Mouse (Mus musculus): ENCODE data around the gene Lrmda.

Lrmda gene

DNA sequence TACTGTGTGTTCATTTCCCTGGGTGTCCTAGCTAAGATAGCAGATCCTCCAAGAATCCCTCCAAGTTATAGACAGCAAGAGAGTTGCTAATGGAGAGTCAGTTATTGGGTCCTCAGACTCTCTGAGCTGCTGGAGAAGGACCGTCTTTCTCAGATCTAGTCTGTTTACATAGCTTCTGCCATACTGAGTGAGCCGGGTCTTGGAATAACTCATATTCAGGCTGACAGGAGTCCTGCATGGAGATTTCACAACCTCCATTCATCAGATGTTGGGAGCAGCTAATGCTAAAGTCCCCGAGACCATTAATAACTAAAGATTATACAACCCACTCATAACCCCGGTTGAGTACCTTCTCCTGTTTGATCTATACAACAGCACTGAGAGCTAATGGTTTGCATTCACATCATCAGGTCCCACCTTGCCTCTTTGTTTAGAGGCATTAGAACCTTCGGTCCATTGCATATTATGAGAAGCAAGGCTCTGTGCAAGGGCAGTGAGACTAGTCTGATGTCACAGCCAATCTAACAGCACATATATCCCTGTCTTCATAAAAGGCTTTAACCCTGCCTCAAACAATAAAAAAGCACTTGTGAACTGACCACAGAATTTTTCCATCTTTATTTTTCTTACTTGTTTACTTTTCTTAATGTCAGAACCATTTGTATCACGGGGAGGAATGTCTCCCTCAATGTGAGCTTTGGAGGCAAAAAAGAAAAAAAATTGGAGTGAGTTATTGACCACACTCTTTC, 1037.9 kb downstream of the Lrmda start:
- no peak for DNase-seq (ENCODE audit: low spot score in 2 of 2)

DNA sequence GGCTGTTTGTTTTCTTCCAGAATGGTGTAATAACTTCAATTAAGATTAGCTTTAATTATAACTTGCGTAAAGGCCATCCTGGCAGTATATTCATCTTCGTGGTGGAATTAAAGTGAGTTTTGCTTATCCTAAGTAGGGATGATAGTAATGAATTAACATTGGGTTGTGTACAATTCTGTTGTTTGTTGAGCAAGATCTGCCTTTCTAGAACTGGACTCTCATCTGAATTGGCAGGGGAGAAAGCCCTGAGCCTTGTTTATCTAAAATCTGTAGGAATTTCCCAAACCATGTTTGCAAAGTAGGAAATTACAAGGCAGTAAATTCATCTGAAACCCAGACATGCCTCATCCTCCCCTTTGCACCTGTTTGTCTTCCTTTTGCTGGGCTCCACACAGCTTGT, 1038.5 kb downstream of the Lrmda start:
- DNase-seq (ENCODE audit: low spot score in 2 of 2), result no peak

DNA sequence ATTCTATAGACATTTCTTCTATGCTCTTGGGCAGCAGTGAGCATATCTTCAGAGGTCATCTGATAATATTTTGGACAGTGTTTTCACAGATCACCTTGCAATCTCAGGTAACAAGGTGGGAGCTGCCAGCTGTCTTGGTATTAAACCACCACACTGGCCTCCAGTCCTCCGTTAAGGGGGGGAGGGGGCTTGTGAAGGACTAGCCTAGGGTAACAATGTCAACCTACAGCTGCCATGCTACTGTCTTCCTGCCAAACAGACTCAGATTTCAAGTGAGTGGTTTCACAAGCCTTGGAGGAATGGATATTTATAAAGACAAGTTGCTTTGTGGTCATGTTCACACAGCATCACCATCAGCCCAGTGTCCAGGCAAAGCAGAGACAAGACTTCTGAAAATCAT, 1059.2 kb downstream of the Lrmda start:
- DNase-seq (ENCODE audit: low spot score in 2 of 2), result no peak

DNA sequence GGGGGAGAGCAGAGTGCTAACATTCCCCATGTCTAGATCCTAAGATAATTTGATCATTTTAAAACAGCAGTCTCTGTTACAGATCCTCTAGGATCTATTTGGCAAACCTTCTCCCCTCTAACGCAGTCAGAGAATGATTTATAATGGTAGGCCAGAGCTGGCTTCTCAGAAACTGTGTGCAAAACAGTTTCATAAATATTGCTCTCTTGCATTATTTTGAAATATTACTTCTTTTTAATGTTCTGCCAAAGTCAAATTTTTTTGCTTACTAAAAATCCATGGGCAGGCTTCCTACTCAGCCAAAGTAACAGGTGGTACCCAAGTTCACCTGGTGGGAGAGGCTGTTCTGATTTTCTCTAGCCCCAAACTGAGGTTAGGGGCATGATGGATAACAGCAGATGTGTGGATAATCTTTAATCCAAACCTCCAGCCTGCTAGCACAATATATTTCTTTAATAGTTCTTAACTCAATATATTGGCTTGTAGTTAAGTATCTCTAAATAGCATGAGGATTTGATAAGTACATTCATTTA, 1064.8 kb downstream of the Lrmda start:
- no peak for DNase-seq (ENCODE audit: low spot score in 2 of 2)

DNA sequence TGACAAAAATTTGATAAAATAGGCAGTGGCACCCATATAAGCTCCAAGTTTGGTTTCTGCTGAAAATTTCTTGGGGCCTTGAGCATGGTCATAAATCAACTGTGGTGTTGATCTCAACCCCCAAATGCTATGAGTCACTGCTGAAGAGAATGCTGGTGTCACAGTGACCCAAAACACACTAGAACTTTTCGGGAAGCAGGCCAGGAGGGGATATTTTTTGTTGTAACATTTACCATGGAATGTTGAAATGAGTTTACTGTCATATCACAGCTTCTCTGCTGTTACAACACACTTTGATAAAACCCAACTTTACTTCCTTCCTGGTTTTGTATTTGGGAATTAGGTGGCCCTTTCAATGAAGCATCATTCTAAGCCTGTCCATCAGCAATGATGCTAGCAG, 1065.3 kb downstream of the Lrmda start:
- no peak for DNase-seq (ENCODE audit: low spot score in 2 of 2)

DNA sequence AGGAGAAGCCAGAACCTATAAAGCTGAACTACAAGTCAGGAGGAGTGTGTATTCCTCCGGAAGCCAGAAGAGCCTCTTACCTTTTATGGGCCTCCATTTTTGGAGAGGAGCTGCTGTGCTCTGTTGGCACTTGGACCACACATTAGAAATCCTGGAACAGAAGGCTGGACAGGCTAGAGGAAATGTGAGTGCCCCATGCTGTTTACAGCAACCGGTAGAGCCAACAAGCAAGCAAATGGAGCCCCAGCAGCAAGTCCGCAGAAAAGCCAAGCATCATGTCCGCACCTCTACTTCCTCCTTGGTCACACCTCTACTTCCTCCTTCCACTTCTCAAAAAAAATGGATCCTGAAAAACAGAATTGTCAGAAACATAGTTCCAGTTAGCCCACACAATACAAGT, 1073.8 kb downstream of the Lrmda start:
- no peak for DNase-seq (ENCODE audit: low spot score in 2 of 2)

DNA sequence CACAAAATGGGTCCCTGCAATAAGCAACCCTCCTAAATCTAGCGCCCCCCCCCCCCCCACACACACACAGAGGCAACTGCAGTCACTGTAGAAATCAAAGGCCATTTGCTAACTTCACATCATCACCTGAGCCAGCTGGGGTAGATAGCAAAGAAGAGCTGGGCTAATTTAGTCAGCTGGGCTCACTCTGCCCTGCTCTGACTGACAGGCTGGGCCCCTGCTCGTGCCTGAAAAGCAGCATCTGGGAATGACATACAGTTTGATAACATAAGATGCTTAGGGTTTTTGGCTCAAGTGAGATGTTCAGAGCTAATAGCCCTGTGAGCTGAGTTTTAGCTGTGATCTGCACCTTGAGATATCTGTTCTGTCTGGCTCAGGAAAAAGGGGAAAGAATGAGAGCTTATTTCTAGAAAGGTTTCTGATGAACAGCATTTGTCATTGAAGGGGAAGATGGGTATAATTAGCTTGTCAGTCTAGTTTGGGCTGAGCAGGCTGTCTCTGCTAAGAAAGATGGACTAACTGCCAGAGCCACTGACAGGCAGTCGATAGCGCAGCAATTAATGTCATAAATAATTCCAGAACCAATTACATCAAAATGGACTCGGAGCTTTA, 1075.1 kb downstream of the Lrmda start:
- DNase-seq (ENCODE audit: low spot score in 2 of 2), result no peak

DNA sequence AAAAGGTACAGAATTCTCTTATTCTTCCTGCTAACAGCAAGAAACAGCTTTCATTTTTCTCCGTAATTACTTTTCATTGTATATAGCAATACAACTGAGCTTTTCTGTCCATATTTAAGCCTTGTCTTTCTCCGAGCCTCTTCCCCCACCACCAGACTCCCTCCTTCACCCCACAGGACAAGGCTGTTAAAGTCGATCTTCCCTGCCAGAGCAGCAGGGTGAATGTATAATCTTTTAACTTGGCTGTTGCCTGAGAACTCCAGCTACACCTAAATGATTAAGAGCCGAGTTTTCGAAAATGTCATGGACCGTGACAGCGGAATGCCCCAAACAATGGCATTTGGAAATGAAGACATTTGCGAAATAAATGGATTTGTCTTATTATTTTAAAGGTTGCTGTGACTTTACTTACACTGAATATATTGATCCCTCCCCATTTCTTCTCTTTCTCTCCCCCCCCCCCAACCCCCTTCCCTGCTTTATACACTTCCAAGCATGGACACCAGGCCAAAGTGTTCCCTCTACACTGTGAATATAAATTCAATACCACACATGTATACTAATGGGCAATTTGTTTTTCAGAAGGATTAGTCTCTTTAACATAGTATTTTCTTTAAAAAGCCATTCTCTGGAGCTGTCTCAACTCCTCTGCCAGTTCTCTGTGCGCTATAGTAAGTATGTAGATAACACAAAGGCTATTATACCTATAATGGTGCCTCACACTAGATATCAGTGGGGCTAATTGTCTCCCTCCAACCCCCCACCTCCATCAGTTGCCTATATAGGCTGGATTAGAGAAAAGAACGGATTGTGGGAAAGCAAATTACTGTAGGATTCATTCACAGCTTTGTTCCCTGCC, 1075.9 kb downstream of the Lrmda start:
- no peak for DNase-seq (ENCODE audit: low spot score in 2 of 2)

DNA sequence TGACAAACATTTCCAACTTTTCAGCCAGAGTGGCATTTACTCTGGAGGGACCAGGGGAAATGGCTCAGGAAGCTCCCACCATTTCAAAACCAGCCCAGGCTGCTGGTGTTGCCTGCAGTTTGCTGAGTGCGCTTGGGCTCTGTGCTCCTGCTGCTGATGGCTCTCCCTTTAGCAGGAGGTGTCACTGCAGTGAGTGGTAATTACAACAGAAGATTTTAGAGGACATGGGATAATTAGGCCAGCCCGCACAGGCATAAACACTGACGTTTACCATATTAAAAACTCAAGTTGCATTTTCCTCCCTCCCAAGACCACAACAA, 1076.5 kb downstream of the Lrmda start:
- no peak for DNase-seq (ENCODE audit: low spot score in 2 of 2)

DNA sequence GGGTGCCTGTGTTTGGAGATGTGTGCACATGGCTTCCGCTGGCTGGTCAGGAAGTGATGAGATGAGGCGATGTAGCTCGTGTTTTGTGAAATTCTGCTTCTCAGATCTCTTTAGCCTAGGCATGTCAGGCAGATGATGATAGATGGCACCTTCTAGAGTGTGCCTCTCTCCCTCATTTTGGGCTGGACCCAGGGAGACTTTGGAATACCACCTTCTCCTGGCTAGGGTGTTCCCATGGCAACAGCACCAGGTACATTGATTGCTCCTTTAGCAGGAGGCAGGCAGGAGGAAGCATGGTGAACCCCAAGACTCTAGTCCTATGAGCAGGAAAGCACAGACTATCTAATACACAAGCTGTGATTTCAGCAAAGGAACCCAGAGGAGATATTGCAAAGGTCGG, 1076.9 kb downstream of the Lrmda start:
- no peak for DNase-seq (ENCODE audit: low spot score in 2 of 2)

Measured in right cerebral cortex, adult 2 months (tissue).